Mouse (Mus musculus): ENCODE measurements around the gene Tulp1. TPM values are rescaled to one million over a fixed set of nuclear protein-coding genes. Genes with fewer than 3 reads are reported as not detected.

Tulp1 gene
- total RNA-seq, 4 experiments from 2014 or later: not detected

GRCm38 (mm10) chr17:28315611-28316160 is 49.3 kb downstream of the Tulp1 start:
- no peak for DNase-seq (ENCODE audit: low spot score in 2 of 2)

GRCm38 (mm10) chr17:28313880-28314225 is 51.2 kb downstream of the Tulp1 start:
- DNase-seq (ENCODE audit: low spot score in 2 of 2): no peak

- peak; percentile 95 to 96 for DNase-seq (ENCODE audit: low spot score in 2 of 2)
Measured at GRCm38 (mm10) chr17:28313212-28313879, 51.7 kb downstream of the Tulp1 start, which contains the start of gene Fance. Gene Fance (plus strand): TSS chr17:28313519.

GRCm38 (mm10) chr17:28312232-28313211 is 52.5 kb downstream of the Tulp1 start:
- DNase-seq (ENCODE audit: low spot score in 2 of 2): no peak

DNA sequence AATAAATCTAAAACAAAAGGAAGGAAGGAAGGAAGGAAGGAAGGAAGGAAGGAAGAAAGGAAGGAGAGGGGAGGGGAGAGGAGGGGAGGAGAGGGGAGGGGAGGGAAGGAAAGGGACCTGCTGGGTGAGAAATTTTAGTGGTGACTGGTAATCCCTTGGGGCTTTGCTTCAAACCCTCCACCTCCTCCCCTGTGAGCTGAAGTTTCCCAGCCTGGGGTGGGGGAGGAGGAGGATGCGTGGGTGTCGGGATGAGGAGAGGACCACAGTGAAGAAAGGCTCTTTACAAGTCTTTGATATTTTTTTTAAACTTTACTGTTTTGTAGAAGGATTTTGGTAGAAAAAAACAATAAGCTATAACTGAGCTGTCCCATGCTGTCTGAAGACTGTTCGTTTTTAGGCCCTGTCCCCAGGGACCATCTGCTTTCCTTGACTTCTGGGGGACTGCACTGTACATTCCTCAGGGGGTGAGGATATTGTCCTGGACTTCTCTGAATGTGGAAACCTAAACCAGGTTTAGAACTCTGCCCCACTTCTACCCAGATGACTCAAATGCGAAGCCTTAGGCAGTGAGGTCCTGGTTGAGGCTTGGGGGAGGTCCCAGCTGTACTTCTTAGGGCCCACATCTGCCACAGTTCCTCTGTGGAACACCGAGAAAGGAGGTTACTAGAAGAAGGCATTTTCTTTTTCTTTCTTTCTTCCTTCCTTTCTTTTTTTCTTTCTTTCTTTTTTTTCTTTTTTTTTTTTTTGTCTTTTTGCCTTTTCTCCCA is 53.5 kb downstream of the Tulp1 start:
- no peak for DNase-seq (ENCODE audit: low spot score in 2 of 2)

DNA sequence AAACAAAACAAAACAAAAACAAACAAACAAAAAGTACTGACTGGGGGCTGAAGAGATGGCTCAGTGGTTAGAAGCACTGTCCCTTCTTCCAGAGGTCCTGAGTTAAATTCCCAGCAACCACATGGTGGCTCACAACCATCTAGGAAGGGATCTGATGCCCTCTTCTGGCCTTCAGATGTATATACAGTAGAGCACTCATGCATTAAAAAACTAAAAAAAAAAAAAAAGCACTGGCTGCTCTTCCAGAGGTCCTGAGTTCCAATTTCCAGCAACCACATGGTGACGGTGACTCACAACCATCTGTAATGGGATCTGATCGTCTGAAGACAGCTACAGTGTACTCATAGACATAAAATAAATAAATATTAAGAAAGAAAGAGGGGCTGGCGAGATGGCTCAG is 54.2 kb downstream of the Tulp1 start:
- no peak for DNase-seq (ENCODE audit: low spot score in 2 of 2)

DNA sequence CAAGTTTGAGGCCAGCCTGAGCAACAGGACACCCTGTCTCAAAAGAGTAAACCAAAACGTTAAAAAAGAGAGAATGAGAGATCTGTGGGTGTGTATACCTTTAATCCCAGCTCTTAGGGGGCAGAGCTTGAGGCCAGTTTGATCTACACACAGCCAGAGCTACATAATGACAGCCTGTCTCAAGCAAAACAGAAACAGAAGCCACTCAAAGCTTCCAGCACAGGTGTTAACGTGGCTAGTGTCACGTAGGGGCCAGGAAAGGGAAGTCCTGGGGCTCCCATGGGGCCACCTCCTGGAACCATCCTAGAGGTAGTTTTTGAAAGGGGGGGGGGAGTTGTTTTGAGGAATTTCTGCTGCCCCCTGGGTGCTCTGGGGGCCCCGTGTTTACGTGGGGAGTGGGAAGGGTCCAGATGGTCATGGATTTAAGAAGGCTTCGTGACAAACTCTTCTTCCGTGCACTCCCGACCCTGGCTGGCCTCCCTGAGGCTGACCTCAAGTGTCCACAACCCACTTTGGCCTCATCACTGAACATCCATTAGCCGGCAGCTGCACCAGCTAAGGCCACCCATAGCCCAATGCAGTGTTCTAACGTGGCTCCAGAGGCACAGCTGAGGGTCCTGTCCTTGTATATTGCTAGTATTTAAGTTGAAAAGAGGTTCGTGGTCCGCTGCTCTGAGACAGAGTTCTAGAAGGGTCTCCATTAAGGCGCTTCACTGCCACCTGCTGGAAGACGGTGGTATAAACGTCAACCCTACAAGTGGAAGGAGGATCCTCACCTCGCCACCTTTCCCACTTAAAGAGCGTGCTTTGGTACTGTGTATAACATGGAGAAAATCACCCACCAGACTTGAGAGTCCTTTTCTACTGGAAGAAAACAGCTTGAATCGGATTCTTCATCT is 56.5 kb downstream of the Tulp1 start:
- peak; percentile 79 to 80 for DNase-seq (ENCODE audit: low spot score in 2 of 2)

DNA sequence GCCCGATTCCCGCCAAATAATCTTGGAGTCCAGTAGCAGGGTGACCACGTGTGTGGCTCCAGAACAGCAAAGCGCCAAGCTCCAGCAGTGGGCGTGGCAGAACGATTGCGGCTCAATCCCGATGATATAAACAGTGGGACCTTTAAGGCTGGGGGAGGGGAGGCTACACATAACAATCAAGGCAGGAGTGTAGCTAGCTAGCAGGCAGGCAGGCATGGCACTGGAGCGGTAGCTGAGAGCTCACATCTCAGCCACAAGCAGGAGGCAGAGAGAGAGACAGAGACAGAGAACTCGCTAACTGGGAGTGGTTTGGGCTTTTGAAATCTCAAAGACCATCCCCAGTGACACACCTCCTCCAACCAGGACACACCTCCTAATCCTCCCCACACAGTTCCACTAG is 59.9 kb downstream of the Tulp1 start:
- no peak for DNase-seq (ENCODE audit: low spot score in 2 of 2)

Other genes with a start within 250 kb of the Tulp1 start
- under 1 TPM; 0.05 to 0.46 (median 0.30) TPM for gene Scube3, start 223.1 kb downstream of the Tulp1 start, total RNA-seq (2022)
- 10 to 100 TPM; 13.0 to 19.2 (median 16.7) TPM for gene Zfp523, start 188.1 kb downstream of the Tulp1 start, total RNA-seq (2022)
- gene Def6, start 157.4 kb downstream of the Tulp1 start, total RNA-seq (2022): 1 to 10 TPM in 3 of 4 experiments, under 1 TPM in 1; 0.90 to 2.1 (median 1.2) TPM
- 10 to 100 TPM; 24.7 to 28.3 (median 26.1) TPM for gene Ppard, start 132.5 kb downstream of the Tulp1 start, total RNA-seq (2022)
- 10 to 100 TPM in 1 of 4 experiments, 1 to 10 TPM in 3; 9.0 to 14.3 (median 9.3) TPM for gene Fance, start 51.7 kb downstream of the Tulp1 start, total RNA-seq (2022)
- 100 to 1,000 TPM; 377 to 515 (median 422) TPM for gene Rpl10a, start 36.8 kb downstream of the Tulp1 start, total RNA-seq (2022)
- 1 to 10 TPM; 3.2 to 5.7 (median 4.5) TPM for gene Tead3, start 14.4 kb downstream of the Tulp1 start, total RNA-seq (2022)
- 100 to 1,000 TPM in 1 of 4 experiments, 10 to 100 TPM in 3; 39.2 to 148 (median 53.2) TPM for gene Fkbp5, start 152.3 kb upstream of the Tulp1 start, total RNA-seq (2022)
- not detected for gene Armc12, start 165.6 kb upstream of the Tulp1 start, total RNA-seq (2022)
- gene Clpsl2, start 184.2 kb upstream of the Tulp1 start, total RNA-seq (2022): not detected
- gene Clps, start 195.5 kb upstream of the Tulp1 start, total RNA-seq (2022): not detected
- gene Lhfpl5, start 210.4 kb upstream of the Tulp1 start, total RNA-seq (2022): not detected

Measured in gastrocnemius, adult 8-10 months (tissue).